Mouse (Mus musculus) limb, embryonic 13.5 days (tissue): ENCODE results near the gene Cit. TPM values are rescaled to one million over a fixed set of nuclear protein-coding genes. Genes with fewer than 3 reads are reported as not detected.
A peak's percentile ranks its signal among the peaks of the same experiment; 100 is the strongest.

Experiments used
- ATAC-seq: fragments of 200-750 bp; cut with Nextera tagmentation; 2 replicates; pipeline ENCODE4 v1.8.0; 2017; ENCODE audit warnings: low read depth, moderate number of reproducible peaks, moderate TSS enrichment; ENCODE audit not compliant: low FRiP score
- H3K27ac ChIP-seq: fragments of 300-500 bp; sonication (generic); 2 replicates; pipeline ENCODE4 v1.5.1; 2015; ENCODE audit warnings: inconsistent platforms, mild to moderate bottlenecking, moderate library complexity
- H3K27me3 ChIP-seq: fragments of 300-500 bp; sonication (generic); 2 replicates; pipeline ENCODE4 v1.6.1; 2015; ENCODE audit warnings: mild to moderate bottlenecking, inconsistent platforms
- H3K36me3 ChIP-seq: fragments of 300-500 bp; sonication (generic); 2 replicates; pipeline ENCODE4 v1.6.1; 2015; ENCODE audit warnings: inconsistent platforms, mild to moderate bottlenecking, moderate library complexity
- H3K4me1 ChIP-seq: fragments of 300-500 bp; sonication (generic); 2 replicates; pipeline ENCODE4 v1.6.1; 2015; ENCODE audit warnings: inconsistent platforms
- H3K4me2 ChIP-seq: fragments of 300-500 bp; sonication (generic); replicated peaks from 2 replicates; pipeline ENCODE4 v1.6.1; 2015; ENCODE audit warnings: inconsistent platforms, mild to moderate bottlenecking, moderate library complexity
- H3K4me3 ChIP-seq: fragments of 300-500 bp; sonication (generic); 2 replicates; pipeline ENCODE4 v1.5.1; 2015; ENCODE audit warnings: moderate library complexity, mild to moderate bottlenecking, inconsistent platforms
- H3K9ac ChIP-seq: fragments of 300-500 bp; sonication (generic); 2 replicates; pipeline ENCODE4 v1.6.1; 2015; ENCODE audit warnings: mild to moderate bottlenecking, inconsistent platforms
- H3K9me3 ChIP-seq: fragments of 300-500 bp; sonication (generic); 2 replicates; pipeline ENCODE4 v1.6.1; 2016; ENCODE audit warnings: inconsistent platforms
- WGBS: fragments of 180-500 bp; shearing (Covaris S2); methylation state at CpG from one replicate; pipeline ENCODE4 v1.1.7; 2015; 5-methylcytosine and 5-hydroxymethylcytosine counted together
- polyA plus RNA-seq: library from polyadenylated mRNA; unstranded; fragments of >200 nt; fragmentation: Nextera tagmentation; extraction: Ambion mirVana; gene quantifications from 2 replicates; pipeline ENCODE4 v1.2.1, GENCODE M21; 2015

Cit gene
- polyA plus RNA-seq, 1 experiment from 2014 or later = 28.6 TPM

GRCm38 (mm10) chr5:116006324-116007099 is 161.4 kb downstream of the Cit start:
- H3K4me3 ChIP-seq = no peak overlapping the region
- WGBS = 70% methylated on average over 22 of the region's 22 CpGs
- ATAC-seq = no peak
- H3K9me3 ChIP-seq = no peaks in the 10 kb centered on the region
- peaks cover 7% of the 10 kb centered on the region; the same call in 1 of the 2 replicates for H3K4me1 ChIP-seq
- no peak overlapping the region for H3K4me2 ChIP-seq
- H3K36me3 ChIP-seq = peaks cover 8% of the 10 kb centered on the region; the same call in 1 of the 2 replicates
- no peak overlapping the region for H3K27ac ChIP-seq
- H3K27me3 ChIP-seq = no peaks in the 10 kb centered on the region
- H3K9ac ChIP-seq = no peak overlapping the region

- WGBS = 85% methylated on average over 13 of the region's 13 CpGs
- no peaks in the 10 kb centered on the region for H3K9me3 ChIP-seq
- ATAC-seq = no peak
Measured at GRCm38 (mm10) chr5:116007723-116008122, 162.6 kb downstream of the Cit start.

GRCm38 (mm10) chr5:116009091-116009851 is 164.2 kb downstream of the Cit start:
- 64% methylated on average over 15 of the region's 15 CpGs for WGBS
- no peak for ATAC-seq
- no peak overlapping the region for H3K4me3 ChIP-seq

More at GRCm38 (mm10) chr5:116007723-116008122, 162.6 kb downstream of the Cit start:
- Histone ChIP-seq H3K36me3 (peaks cover 10% of the 10 kb centered on the region), H3K4me2 (no peak overlapping the region), H3K9ac (no peak overlapping the region), H3K4me3 (no peak overlapping the region), H3K27ac (no peak overlapping the region), H3K4me1 (peaks cover 7% of the 10 kb centered on the region; the same call in 1 of the 2 replicates), H3K27me3 (no peaks in the 10 kb centered on the region)

GRCm38 (mm10) chr5:116009884-116010627 is 165.0 kb downstream of the Cit start:
- H3K27ac ChIP-seq = no peak overlapping the region
- no peaks in the 10 kb centered on the region for H3K27me3 ChIP-seq
- WGBS = 73% methylated on average over 2 of the region's 2 CpGs
- no peak overlapping the region for H3K4me3 ChIP-seq
- H3K36me3 ChIP-seq = peaks cover 33% of the 10 kb centered on the region
- no peak overlapping the region for H3K4me2 ChIP-seq
- H3K4me1 ChIP-seq = 0 out of 2 replicates have a peak, but pooled peaks cover 4% of the 10 kb centered on the region
- H3K9me3 ChIP-seq = no peaks in the 10 kb centered on the region
- no peak overlapping the region for H3K9ac ChIP-seq
- ATAC-seq = no peak

More at GRCm38 (mm10) chr5:116009091-116009851, 164.2 kb downstream of the Cit start:
- Histone ChIP-seq H3K9ac (no peak overlapping the region), H3K27ac (no peak overlapping the region), H3K4me2 (no peak overlapping the region), H3K9me3 (no peaks in the 10 kb centered on the region), H3K4me1 (0 out of 2 replicates have a peak, but pooled peaks cover 4% of the 10 kb centered on the region), H3K27me3 (no peaks in the 10 kb centered on the region), H3K36me3 (peaks cover 25% of the 10 kb centered on the region)

GRCm38 (mm10) chr5:116011700-116012099 is 166.6 kb downstream of the Cit start:
- Histone ChIP-seq H3K4me2 (no peak overlapping the region), H3K27me3 (no peaks in the 10 kb centered on the region), H3K4me1 (0 out of 2 replicates have a peak, but pooled peaks cover 4% of the 10 kb centered on the region), H3K9ac (no peak overlapping the region), H3K9me3 (no peaks in the 10 kb centered on the region), H3K36me3 (peaks cover 41% of the 10 kb centered on the region), H3K4me3 (no peak overlapping the region), H3K27ac (no peak overlapping the region)
- no peak for ATAC-seq
- 94% methylated on average over 7 of the region's 7 CpGs for WGBS

GRCm38 (mm10) chr5:116012503-116012902 is 167.4 kb downstream of the Cit start:
- ATAC-seq = no peak
- Histone ChIP-seq H3K27ac (no peak overlapping the region), H3K4me2 (no peak overlapping the region), H3K4me3 (no peak overlapping the region), H3K9me3 (no peaks in the 10 kb centered on the region), H3K9ac (no peak overlapping the region), H3K4me1 (0 out of 2 replicates have a peak, but pooled peaks cover 4% of the 10 kb centered on the region), H3K36me3 (peaks cover 49% of the 10 kb centered on the region), H3K27me3 (no peaks in the 10 kb centered on the region)
- 92% methylated on average over 7 of the region's 7 CpGs for WGBS

- no peak for ATAC-seq
- Histone ChIP-seq H3K4me1 (0 out of 2 replicates have a peak, but pooled peaks cover 4% of the 10 kb centered on the region), H3K36me3 (peaks cover 63% of the 10 kb centered on the region), H3K4me3 (no peak overlapping the region), H3K4me2 (no peak overlapping the region), H3K27me3 (no peaks in the 10 kb centered on the region), H3K9ac (no peak overlapping the region), H3K27ac (no peak overlapping the region), H3K9me3 (no peaks in the 10 kb centered on the region)
- WGBS = 89% methylated on average over 8 of the region's 8 CpGs
Measured at GRCm38 (mm10) chr5:116013821-116014220, 168.7 kb downstream of the Cit start.

- no peak overlapping the region for H3K27ac ChIP-seq
- no peak for ATAC-seq
- 93% methylated on average over 11 of the region's 11 CpGs for WGBS
Measured at GRCm38 (mm10) chr5:116014237-116014636, 169.2 kb downstream of the Cit start.

GRCm38 (mm10) chr5:116016542-116016941 is 171.5 kb downstream of the Cit start:
- no peaks in the 10 kb centered on the region for H3K4me1 ChIP-seq

More at GRCm38 (mm10) chr5:116014237-116014636, 169.2 kb downstream of the Cit start:
- Histone ChIP-seq H3K4me3 (no peak overlapping the region), H3K4me2 (no peak overlapping the region), H3K9me3 (no peaks in the 10 kb centered on the region), H3K9ac (no peak overlapping the region), H3K27me3 (no peaks in the 10 kb centered on the region), H3K36me3 (peaks cover 67% of the 10 kb centered on the region), H3K4me1 (0 out of 2 replicates have a peak, but pooled peaks cover under 1% of the 10 kb centered on the region)

GRCm38 (mm10) chr5:116017391-116017790 is 172.3 kb downstream of the Cit start:
- peaks cover 7% of the 10 kb centered on the region for H3K4me1 ChIP-seq
- 93% methylated on average over 8 of the region's 8 CpGs for WGBS

More at GRCm38 (mm10) chr5:116016542-116016941, 171.5 kb downstream of the Cit start:
- no peak for ATAC-seq
- H3K36me3 ChIP-seq = peaks cover 90% of the 10 kb centered on the region
- no peaks in the 10 kb centered on the region for H3K27me3 ChIP-seq
- no peak overlapping the region for H3K4me2 ChIP-seq
- H3K27ac ChIP-seq = no peak overlapping the region
- H3K9ac ChIP-seq = no peak overlapping the region
- H3K9me3 ChIP-seq = no peaks in the 10 kb centered on the region
- WGBS = 95% methylated on average over 5 of the region's 5 CpGs
- H3K4me3 ChIP-seq = no peak overlapping the region

GRCm38 (mm10) chr5:116018196-116018595 is 173.1 kb downstream of the Cit start:
- no peak for ATAC-seq
- H3K27ac ChIP-seq = no peak overlapping the region
- no peaks in the 10 kb centered on the region for H3K27me3 ChIP-seq
- H3K9ac ChIP-seq = 0 out of 2 replicates have a peak overlapping the region, but pooled peaks have one; percentile 9
- no peaks in the 10 kb centered on the region for H3K9me3 ChIP-seq
- 87% methylated on average over 9 of the region's 9 CpGs for WGBS
- H3K4me3 ChIP-seq = no peak overlapping the region
- peaks cover 93% of the 10 kb centered on the region for H3K36me3 ChIP-seq
- H3K4me2 ChIP-seq = no peak overlapping the region
- peaks cover 16% of the 10 kb centered on the region for H3K4me1 ChIP-seq

More at GRCm38 (mm10) chr5:116017391-116017790, 172.3 kb downstream of the Cit start:
- ATAC-seq = no peak
- Histone ChIP-seq H3K27ac (no peak overlapping the region), H3K9ac (no peak overlapping the region), H3K27me3 (no peaks in the 10 kb centered on the region), H3K4me2 (no peak overlapping the region), H3K36me3 (peaks cover 98% of the 10 kb centered on the region), H3K4me3 (no peak overlapping the region), H3K9me3 (no peaks in the 10 kb centered on the region)
